Comparison of ENCODE assay signal across 8 mouse cellular contexts in the genomic region with DNA sequence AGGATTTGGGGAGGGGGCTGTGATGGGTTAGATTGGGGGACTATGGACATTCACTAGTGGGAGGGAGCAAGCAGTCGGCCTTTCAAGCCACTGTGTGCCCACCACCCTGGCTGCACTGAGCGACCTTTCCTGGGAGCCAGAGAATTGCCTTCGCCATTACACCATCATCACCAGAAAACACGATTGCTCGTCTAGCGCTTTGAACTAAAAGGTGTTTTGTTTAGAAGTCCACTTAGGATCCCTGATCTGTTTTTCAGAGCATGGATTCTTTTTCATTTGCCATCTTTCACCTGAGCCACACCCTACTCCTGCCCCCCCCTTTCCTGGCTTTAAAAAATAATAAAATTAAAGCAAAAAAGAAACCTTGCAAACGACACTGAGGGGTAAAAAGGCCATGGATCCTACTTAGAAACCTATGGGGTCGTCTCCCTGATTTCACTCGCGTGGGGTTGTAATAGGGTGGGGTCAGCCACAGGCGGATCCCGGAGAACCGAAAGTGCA. TPM values are rescaled to one million over a fixed set of nuclear protein-coding genes. Genes with fewer than 3 reads are reported as not detected.
DNase-seq lines count a peak whose midpoint lies in the region; ATAC-seq and TF ChIP-seq lines count a peak whose summit lies in the region.

No protein-coding gene starts in this region.

- TF ChIP-seq POLR2A in bone marrow, adult 2 months (IDR thresholded peaks at IDR 0.05; ENCODE audit: borderline replicate concordance, control insufficient read depth, low read depth, low read length), result no peak

- H3K4me1 ChIP-seq in heart, embryonic 16.5 days (ENCODE audit: control insufficient read depth, insufficient read depth, low read length), result peaks cover 34% of the 10 kb centered on the region
- no peaks in the 10 kb centered on the region for H3K4me1 ChIP-seq in bone marrow, adult 2 months (ENCODE audit: control insufficient read depth, insufficient read depth, low read length)
- peaks cover 79% of the 10 kb centered on the region for H3K4me1 ChIP-seq in hindbrain, embryonic 10.5 days (replicated peaks)

- H3K27ac ChIP-seq in heart, embryonic 16.5 days (ENCODE audit: low read length), result peak overlapping the region; percentile 96
- H3K27ac ChIP-seq in bone marrow, adult 2 months (ENCODE audit: control insufficient read depth, insufficient read depth, low read depth, low read length, poor library complexity), result peak overlapping the region; percentile 93
- H3K27ac ChIP-seq in hindbrain, embryonic 10.5 days, result peak overlapping the region; percentile 98

- H3K4me3 ChIP-seq in heart, embryonic 16.5 days (ENCODE audit: low read length), result peak overlapping the region; percentile 55
- H3K4me3 ChIP-seq in bone marrow, adult 2 months (replicated peaks; ENCODE audit: control insufficient read depth, low read depth, low read length), result peak overlapping the region; percentile 64
- peak overlapping the region; percentile 72 for H3K4me3 ChIP-seq in hindbrain, embryonic 10.5 days

- WGBS in heart, embryonic 16.5 days, result under 1% methylated on average over 13 of the region's 13 CpGs
- WGBS in bone marrow, adult 2 months, result under 1% methylated on average over 13 of the region's 13 CpGs
- under 1% methylated on average over 13 of the region's 13 CpGs for WGBS in hindbrain, embryonic 10.5 days

- H3K36me3 ChIP-seq in heart, embryonic 16.5 days (ENCODE audit: control insufficient read depth, insufficient read depth), result peaks cover 3% of the 10 kb centered on the region; the same call in 1 of the 2 replicates
- H3K36me3 ChIP-seq in hindbrain, embryonic 10.5 days, result peaks cover 18% of the 10 kb centered on the region

- DNase-seq in heart, postnatal 14 days, result no peak
- no peak for DNase-seq in hindbrain, embryonic 10.5 days (ENCODE audit: low spot score)
- peak; percentile 28 for DNase-seq in lung, postnatal 14 days
- no peak for DNase-seq in right cerebral cortex, postnatal 14 days
- no peak for DNase-seq in ovary, postnatal 14 days (ENCODE audit: low spot score)
- no peak for DNase-seq in urinary bladder, postnatal 14 days (ENCODE audit: low spot score)

- no peak for TF ChIP-seq CTCF in bone marrow, adult 2 months (IDR thresholded peaks at IDR 0.05; ENCODE audit: control insufficient read depth, insufficient read depth, low read length)

- peak overlapping the region; percentile 87 for H3K4me2 ChIP-seq in heart, embryonic 16.5 days (ENCODE audit: low read depth, low read length)

- no peak for ATAC-seq in heart, embryonic 16.5 days (replicated peaks; ENCODE audit: extremely low read depth, insufficient read depth, low FRiP score)

- no peaks in the 10 kb centered on the region for H3K9me3 ChIP-seq in heart, embryonic 16.5 days (replicated peaks; ENCODE audit: control insufficient read depth, low read length)
- H3K9me3 ChIP-seq in hindbrain, embryonic 10.5 days, result no peaks in the 10 kb centered on the region

- H3K9ac ChIP-seq in heart, embryonic 16.5 days (ENCODE audit: low read length), result peak overlapping the region; percentile 81

- intact Hi-C loops in heart, postnatal 14 days (cut with DNase I), result no loop called here

- H3K27me3 ChIP-seq in heart, embryonic 16.5 days (ENCODE audit: control insufficient read depth, insufficient read depth, low read length), result no peaks in the 10 kb centered on the region
- H3K27me3 ChIP-seq in hindbrain, embryonic 10.5 days (ENCODE audit: insufficient read depth, poor library complexity, severe bottlenecking), result no peaks in the 10 kb centered on the region

RNA-seq across cellular contexts. Expression of a gene that starts 7.4 kb away (rescaled TPM):
- 14.7 TPM in 2 replicates for polyA plus RNA-seq in heart, embryonic 16.5 days (2015; fragmentation: Nextera tagmentation; extraction: Ambion mirVana)
- total RNA-seq in heart, postnatal 14 days (2021), result 10 to 100 TPM; 47.5 to 49.0 TPM
- 40.0 and 47.4 TPM in 2 replicates for polyA plus RNA-seq in bone marrow, adult 2 months (2011; ENCODE audit: insufficient read depth, insufficient read length, low replicate concordance, missing spikeins)
- 17.2 and 17.7 TPM in 2 replicates for polyA plus RNA-seq in hindbrain, embryonic 10.5 days (2016; fragmentation: Nextera tagmentation; extraction: Ambion mirVana)

RNA-seq across cellular contexts. Expression of a gene that starts 29.3 kb away (rescaled TPM):
- 9.1 and 10.6 TPM in 2 replicates for polyA plus RNA-seq in heart, embryonic 16.5 days (2015; fragmentation: Nextera tagmentation; extraction: Ambion mirVana)
- 1 to 10 TPM; 4.4 to 4.7 TPM for total RNA-seq in heart, postnatal 14 days (2021)
- 6.9 and 16.6 TPM in 2 replicates for polyA plus RNA-seq in bone marrow, adult 2 months (2011; ENCODE audit: insufficient read depth, insufficient read length, low replicate concordance, missing spikeins)
- polyA plus RNA-seq in hindbrain, embryonic 10.5 days (2016; fragmentation: Nextera tagmentation; extraction: Ambion mirVana), result 24.7 and 29.9 TPM in 2 replicates

RNA-seq across cellular contexts. Expression of a gene that starts 53.9 kb away (rescaled TPM):
- 8.9 and 9.9 TPM in 2 replicates for polyA plus RNA-seq in heart, embryonic 16.5 days (2015; fragmentation: Nextera tagmentation; extraction: Ambion mirVana)
- total RNA-seq in heart, postnatal 14 days (2021), result 10 to 100 TPM; 15.4 to 18.5 TPM
- 2.4 and 6.2 TPM in 2 replicates for polyA plus RNA-seq in bone marrow, adult 2 months (2011; ENCODE audit: insufficient read depth, insufficient read length, low replicate concordance, missing spikeins)
- 2.7 and 2.9 TPM in 2 replicates for polyA plus RNA-seq in hindbrain, embryonic 10.5 days (2016; fragmentation: Nextera tagmentation; extraction: Ambion mirVana)
